Comparison of ENCODE assay signal across 9 mouse cellular contexts in genomic region chr7:112743063-112743462, GRCm38 (mm10).
DNase-seq lines count a peak whose midpoint lies in the region; ATAC-seq lines count a peak whose summit lies in the region.
"Had no signal": no experiment of that assay in that cellular context is flagged by ENCODE, and none has a peak within 500 bp of the region (broad histone marks: within the 10 kb centered on the region; RNA-seq: fewer than 3 reads in every experiment).

No protein-coding gene starts in this region.

- peaks cover 92% of the 10 kb centered on the region for H3K4me1 ChIP-seq in heart, embryonic 10.5 days
- peaks cover 89% of the 10 kb centered on the region for H3K4me1 ChIP-seq in embryonic facial prominence, embryonic 10.5 days
- H3K4me1 ChIP-seq in intestine, embryonic 14.5 days (replicated peaks; ENCODE audit: control insufficient read depth, insufficient read depth, low read length): peaks cover 40% of the 10 kb centered on the region
- peaks cover 72% of the 10 kb centered on the region for H3K4me1 ChIP-seq in limb, embryonic 13.5 days

- no peaks in the 10 kb centered on the region for H3K27me3 ChIP-seq in heart, embryonic 10.5 days (ENCODE audit: insufficient read depth, poor library complexity, severe bottlenecking)
- H3K27me3 ChIP-seq in embryonic facial prominence, embryonic 10.5 days (replicated peaks; ENCODE audit: low read depth, poor library complexity, severe bottlenecking): no peaks in the 10 kb centered on the region
- H3K27me3 ChIP-seq in intestine, embryonic 14.5 days (replicated peaks; ENCODE audit: control insufficient read depth, insufficient read depth, low read length): no peaks in the 10 kb centered on the region
- no peaks in the 10 kb centered on the region for H3K27me3 ChIP-seq in limb, embryonic 13.5 days

- DNase-seq in heart, embryonic 10.5 days (ENCODE audit: low spot score): no peak
- DNase-seq in heart, adult 18-20 months: no peak
- no peak for DNase-seq in embryonic facial prominence, embryonic 10.5 days (ENCODE audit: low spot score)
- DNase-seq in intestine, embryonic 14.5 days (ENCODE audit: low spot score): no peak
- no peak for DNase-seq in left cerebral cortex, adult 9 months (ENCODE audit: low spot score in 2 of 2)
- DNase-seq in left cerebral cortex, adult 11 months (ENCODE audit: low spot score): no peak
- DNase-seq in gastrocnemius, adult 18-20 months (ENCODE audit: low spot score): no peak

- H3K4me2 ChIP-seq in intestine, embryonic 14.5 days (ENCODE audit: low read length): 0 out of 2 replicates have a peak overlapping the region, but pooled peaks have one; percentile 12
- H3K4me2 ChIP-seq in limb, embryonic 13.5 days (replicated peaks): peak overlapping the region; percentile 57

- peak overlapping the region; percentile 50 for H3K4me3 ChIP-seq in heart, embryonic 10.5 days
- peak overlapping the region; percentile 41; the same call in 1 of the 2 replicates for H3K4me3 ChIP-seq in embryonic facial prominence, embryonic 10.5 days
- no peak overlapping the region for H3K4me3 ChIP-seq in intestine, embryonic 14.5 days (ENCODE audit: low read depth, low read length)
- H3K4me3 ChIP-seq in limb, embryonic 13.5 days: no peak overlapping the region

- peak overlapping the region; percentile 87 for H3K27ac ChIP-seq in heart, embryonic 10.5 days
- peak overlapping the region; percentile 75 for H3K27ac ChIP-seq in embryonic facial prominence, embryonic 10.5 days (replicated peaks)
- H3K27ac ChIP-seq in intestine, embryonic 14.5 days (ENCODE audit: low read depth): peak overlapping the region; percentile 51; the same call in 1 of the 2 replicates
- H3K27ac ChIP-seq in limb, embryonic 13.5 days: peak overlapping the region; percentile 84
- H3K27ac ChIP-seq: macrophage had no signal

- no peaks in the 10 kb centered on the region for H3K9me3 ChIP-seq in heart, embryonic 10.5 days
- no peaks in the 10 kb centered on the region for H3K9me3 ChIP-seq in embryonic facial prominence, embryonic 10.5 days
- H3K9me3 ChIP-seq in intestine, embryonic 14.5 days (ENCODE audit: control insufficient read depth, low read length): no peaks in the 10 kb centered on the region
- H3K9me3 ChIP-seq in limb, embryonic 13.5 days: no peaks in the 10 kb centered on the region

- no peaks in the 10 kb centered on the region for H3K36me3 ChIP-seq in heart, embryonic 10.5 days
- 0 out of 2 replicates have a peak, but pooled peaks cover 3% of the 10 kb centered on the region for H3K36me3 ChIP-seq in embryonic facial prominence, embryonic 10.5 days (replicated peaks)
- no peaks in the 10 kb centered on the region for H3K36me3 ChIP-seq in intestine, embryonic 14.5 days (ENCODE audit: control insufficient read depth, insufficient read depth, low read length)
- H3K36me3 ChIP-seq in limb, embryonic 13.5 days: no peaks in the 10 kb centered on the region

- ATAC-seq in intestine, embryonic 14.5 days (replicated peaks; ENCODE audit: low FRiP score, low TSS enrichment, low read depth): no peak
- no peak for ATAC-seq in limb, embryonic 13.5 days (ENCODE audit: low FRiP score, low read depth)

- WGBS in heart, embryonic 10.5 days: 27% methylated on average over 7 of the region's 7 CpGs
- WGBS in embryonic facial prominence, embryonic 10.5 days: 29% methylated on average over 7 of the region's 7 CpGs
- WGBS in intestine, embryonic 14.5 days: 40% methylated on average over 7 of the region's 7 CpGs
- 11% methylated on average over 7 of the region's 7 CpGs for WGBS in limb, embryonic 13.5 days

- no peak overlapping the region for H3K9ac ChIP-seq in intestine, embryonic 14.5 days (ENCODE audit: low read length)
- no peak overlapping the region for H3K9ac ChIP-seq in limb, embryonic 13.5 days

Comparison
In these comparisons a context has a peak if more than half of its experiments do, and no peak if none do; other contexts are left out.
1. H3K4me3 ChIP-seq: peak in heart, embryonic 10.5 days (single experiment) and embryonic facial prominence, embryonic 10.5 days (single experiment); none in intestine, embryonic 14.5 days (single experiment) and limb, embryonic 13.5 days (single experiment).
2. Peak in every context shown above with its lines, with median percentiles within 50 percentile points of each other: H3K27ac ChIP-seq.